Mouse (Mus musculus) intestine, embryonic 16.5 days (tissue): ENCODE measurements around the gene Abat. TPM values are rescaled to one million over a fixed set of nuclear protein-coding genes. Genes with fewer than 3 reads are reported as not detected.
A peak's percentile ranks its signal among the peaks of the same experiment; 100 is the strongest.

Experiments
- ATAC-seq: fragments of 200-750 bp; cut with Nextera tagmentation; 2 replicates; pipeline ENCODE4 v1.8.0; 2017; ENCODE audit warnings: moderate TSS enrichment, moderate library complexity
- H3K27ac ChIP-seq: fragments of 300-500 bp; sonication (generic); 2 replicates; pipeline ENCODE4 v1.5.1; 2014; ENCODE audit warnings: mild to moderate bottlenecking, low read length
- H3K27me3 ChIP-seq: fragments of 300-500 bp; sonication (generic); replicated peaks from 2 replicates; pipeline ENCODE4 v1.6.1; 2014; ENCODE audit warnings: low read length, control low read depth, mixed read lengths; ENCODE audit not compliant: control insufficient read depth, insufficient read depth
- H3K36me3 ChIP-seq: fragments of 300-500 bp; sonication (generic); 2 replicates; pipeline ENCODE4 v1.6.1; 2014; ENCODE audit warnings: low read length, control low read depth; ENCODE audit not compliant: control insufficient read depth, insufficient read depth
- H3K4me1 ChIP-seq: fragments of 300-500 bp; sonication (generic); 2 replicates; pipeline ENCODE4 v1.6.1; 2014; ENCODE audit warnings: low read length, control low read depth, mixed read lengths; ENCODE audit not compliant: control insufficient read depth, insufficient read depth
- H3K4me2 ChIP-seq: fragments of 300-500 bp; sonication (generic); 2 replicates; pipeline ENCODE4 v1.6.1; 2014; ENCODE audit warnings: low read depth, low read length, control low read depth
- H3K4me3 ChIP-seq: fragments of 300-500 bp; sonication (generic); 2 replicates; pipeline ENCODE4 v1.5.1; 2014; ENCODE audit warnings: mild to moderate bottlenecking, low read length
- H3K9ac ChIP-seq: fragments of 300-500 bp; sonication (generic); 2 replicates; pipeline ENCODE4 v1.6.1; 2014; ENCODE audit warnings: low read depth, low read length
- H3K9me3 ChIP-seq: fragments of 300-500 bp; sonication (generic); 2 replicates; pipeline ENCODE4 v1.6.1; 2016; ENCODE audit warnings: low read length, control low read depth; ENCODE audit not compliant: control insufficient read depth
- WGBS: fragments of 180-500 bp; shearing (Covaris S2); extraction: QIAGEN DNeasy Blood & Tissue Kit; methylation state at CpG from one replicate; pipeline ENCODE4 v1.1.7; 2014; 5-methylcytosine and 5-hydroxymethylcytosine counted together
- polyA plus RNA-seq: library from polyadenylated mRNA; unstranded; fragments of >200 nt; fragmentation: Nextera tagmentation; extraction: Ambion mirVana; gene quantifications from 2 replicates; pipeline ENCODE4 v1.2.1, GENCODE M21; 2015

The Abat gene
- polyA plus RNA-seq, 1 experiment from 2014 or later: 80.0 TPM

DNA sequence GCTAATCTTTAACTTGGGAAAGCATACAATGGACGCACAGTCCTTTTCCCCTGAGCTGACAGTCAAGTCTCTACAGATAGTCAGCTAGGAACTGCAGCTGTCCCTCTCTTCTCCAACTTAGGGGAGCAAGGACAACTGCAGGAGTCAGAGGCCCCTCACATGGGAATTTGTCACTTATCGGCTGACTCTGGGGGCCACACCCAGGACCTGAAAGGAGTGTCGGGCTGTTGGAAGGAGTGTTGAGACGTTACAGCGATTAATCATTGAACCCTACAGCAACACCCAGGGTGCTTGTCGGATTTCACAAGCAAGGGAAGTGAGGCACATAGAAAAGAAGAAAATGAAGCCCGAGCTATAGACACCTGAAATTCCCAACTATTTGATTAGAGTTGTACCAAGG lies 12.6 kb downstream of the Abat start:
- no peaks in the 10 kb centered on the region for H3K36me3 ChIP-seq
- H3K4me1 ChIP-seq: peaks cover 26% of the 10 kb centered on the region
- peak overlapping the region; percentile 26; the same call in 1 of the 2 replicates for H3K4me2 ChIP-seq
- no peak overlapping the region for H3K9ac ChIP-seq
- WGBS: 40% methylated on average over 7 of the region's 7 CpGs
- H3K9me3 ChIP-seq: no peaks in the 10 kb centered on the region
- no peaks in the 10 kb centered on the region for H3K27me3 ChIP-seq
- H3K27ac ChIP-seq: peak overlapping the region; percentile 64
- peak; percentile 87 for ATAC-seq
- H3K4me3 ChIP-seq: no peak overlapping the region

GRCm38 (mm10) chr16:8529389-8529788 lies 16.2 kb downstream of the Abat start:
- 91% methylated on average over 1 of the region's 1 CpGs for WGBS
- no peak overlapping the region for H3K4me2 ChIP-seq
- H3K27me3 ChIP-seq: no peaks in the 10 kb centered on the region

GRCm38 (mm10) chr16:8530018-8530417 lies 16.8 kb downstream of the Abat start:
- Histone ChIP-seq H3K9me3 (no peaks in the 10 kb centered on the region), H3K4me1 (peaks cover 10% of the 10 kb centered on the region), H3K4me3 (no peak overlapping the region), H3K36me3 (no peaks in the 10 kb centered on the region), H3K27ac (no peak overlapping the region), H3K9ac (no peak overlapping the region), H3K4me2 (no peak overlapping the region), H3K27me3 (no peaks in the 10 kb centered on the region)
- WGBS: 79% methylated on average over 14 of the region's 14 CpGs
- no peak for ATAC-seq

More at GRCm38 (mm10) chr16:8529389-8529788, 16.2 kb downstream of the Abat start:
- Histone ChIP-seq H3K4me1 (peaks cover 16% of the 10 kb centered on the region), H3K9me3 (no peaks in the 10 kb centered on the region), H3K4me3 (no peak overlapping the region), H3K36me3 (no peaks in the 10 kb centered on the region), H3K27ac (no peak overlapping the region), H3K9ac (no peak overlapping the region)
- ATAC-seq: no peak

GRCm38 (mm10) chr16:8532461-8532860 lies 19.2 kb downstream of the Abat start:
- Histone ChIP-seq H3K4me3 (no peak overlapping the region), H3K4me1 (no peaks in the 10 kb centered on the region), H3K4me2 (no peak overlapping the region), H3K27me3 (no peaks in the 10 kb centered on the region), H3K27ac (no peak overlapping the region), H3K36me3 (no peaks in the 10 kb centered on the region), H3K9ac (no peak overlapping the region), H3K9me3 (no peaks in the 10 kb centered on the region)
- ATAC-seq: no peak
- 90% methylated on average over 9 of the region's 9 CpGs for WGBS

- 72% methylated on average over 7 of the region's 7 CpGs for WGBS
- Histone ChIP-seq H3K4me2 (no peak overlapping the region), H3K27ac (no peak overlapping the region), H3K27me3 (no peaks in the 10 kb centered on the region), H3K4me1 (no peaks in the 10 kb centered on the region), H3K4me3 (no peak overlapping the region), H3K9me3 (no peaks in the 10 kb centered on the region), H3K36me3 (no peaks in the 10 kb centered on the region), H3K9ac (no peak overlapping the region)
- ATAC-seq: no peak
These were observed 19.7 kb downstream of the Abat start for GRCm38 (mm10) chr16:8532894-8533293.

DNA sequence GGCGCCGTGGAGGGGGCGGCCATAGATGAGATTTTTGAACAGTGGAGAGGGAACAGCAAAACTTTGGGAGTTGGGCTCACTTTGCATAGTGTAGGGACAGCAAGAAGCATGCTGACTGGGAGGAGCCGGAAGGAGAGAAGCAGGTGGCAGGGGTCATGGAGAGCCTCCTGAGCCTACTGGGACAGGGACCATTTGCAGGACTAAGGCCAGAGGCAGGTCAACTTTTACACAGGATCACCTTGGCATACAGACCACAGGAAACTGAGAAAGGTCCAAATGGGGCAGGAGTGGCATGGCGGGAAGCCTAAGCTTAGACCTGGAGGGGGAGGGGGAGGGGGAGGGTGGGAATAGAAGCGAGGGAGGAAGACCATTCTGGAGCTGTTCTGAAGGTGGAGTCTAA lies 20.2 kb downstream of the Abat start:
- 90% methylated on average over 6 of the region's 6 CpGs for whole genome bisulfite sequencing

GRCm38 (mm10) chr16:8534466-8535200 lies 21.4 kb downstream of the Abat start:
- H3K4me3 ChIP-seq: no peak overlapping the region
- peak; percentile 32; the same call in 1 of the 2 replicates for ATAC-seq
- H3K9ac ChIP-seq: no peak overlapping the region
- H3K27me3 ChIP-seq: no peaks in the 10 kb centered on the region
- no peaks in the 10 kb centered on the region for H3K9me3 ChIP-seq
- no peak overlapping the region for H3K4me2 ChIP-seq
- 85% methylated on average over 11 of the region's 11 CpGs for WGBS
- peaks cover 5% of the 10 kb centered on the region; the same call in 1 of the 2 replicates for H3K4me1 ChIP-seq
- H3K27ac ChIP-seq: peak overlapping the region; percentile 49; the same call in 1 of the 2 replicates
- no peaks in the 10 kb centered on the region for H3K36me3 ChIP-seq

More for the DNA sequence above, 20.2 kb downstream of the Abat start:
- Histone ChIP-seq H3K9ac (no peak overlapping the region), H3K9me3 (no peaks in the 10 kb centered on the region), H3K27ac (no peak overlapping the region), H3K4me3 (no peak overlapping the region), H3K27me3 (no peaks in the 10 kb centered on the region), H3K4me1 (no peaks in the 10 kb centered on the region), H3K4me2 (no peak overlapping the region), H3K36me3 (no peaks in the 10 kb centered on the region)
- no peak for ATAC-seq

GRCm38 (mm10) chr16:8535411-8535810 lies 22.2 kb downstream of the Abat start:
- Histone ChIP-seq H3K4me1 (peaks cover 5% of the 10 kb centered on the region; the same call in 1 of the 2 replicates), H3K9ac (no peak overlapping the region), H3K9me3 (no peaks in the 10 kb centered on the region), H3K27me3 (no peaks in the 10 kb centered on the region), H3K27ac (no peak overlapping the region), H3K36me3 (no peaks in the 10 kb centered on the region), H3K4me2 (no peak overlapping the region), H3K4me3 (no peak overlapping the region)
- peak; percentile 29; the same call in 1 of the 2 replicates for ATAC-seq
- 82% methylated on average over 6 of the region's 6 CpGs for WGBS

DNA sequence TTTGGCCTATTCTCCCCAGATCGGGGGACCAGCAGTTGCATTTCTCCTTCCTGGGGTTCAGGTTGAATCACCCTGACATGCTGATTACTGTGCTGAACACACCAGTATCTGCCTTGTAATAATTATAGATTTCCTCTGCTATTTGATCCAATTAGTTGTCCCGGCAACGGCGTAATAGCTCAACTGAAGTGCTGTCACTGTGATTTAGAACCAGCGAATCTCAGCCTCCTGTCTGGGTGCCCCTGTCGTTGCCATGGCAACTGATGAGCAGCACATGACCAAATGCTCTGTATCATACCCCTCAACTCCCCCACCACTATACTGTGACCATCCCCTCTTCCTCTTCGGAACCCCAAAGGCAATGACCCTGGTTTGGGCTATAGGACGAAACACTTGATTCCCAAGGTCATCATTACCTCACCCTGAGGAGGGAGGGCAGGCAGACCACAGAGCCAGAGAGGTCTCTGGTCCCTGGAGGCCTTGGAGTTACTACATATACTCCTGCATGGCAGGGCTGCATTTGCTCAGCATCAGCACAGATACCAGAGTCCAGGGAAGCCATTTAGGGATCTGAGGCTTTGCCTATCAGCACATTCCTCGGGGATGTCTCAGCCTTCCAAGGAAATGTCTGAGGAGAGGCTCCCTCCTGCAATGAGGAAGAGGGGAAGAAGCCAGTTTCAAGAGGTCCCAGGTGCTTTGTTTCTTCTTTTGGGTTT lies 26.1 kb downstream of the Abat start:
- H3K27me3 ChIP-seq: no peaks in the 10 kb centered on the region
- H3K9me3 ChIP-seq: no peaks in the 10 kb centered on the region
- H3K27ac ChIP-seq: peak overlapping the region; percentile 21; the same call in 1 of the 2 replicates
- no peak overlapping the region for H3K4me2 ChIP-seq
- peaks cover 5% of the 10 kb centered on the region; the same call in 1 of the 2 replicates for H3K4me1 ChIP-seq
- H3K36me3 ChIP-seq: no peaks in the 10 kb centered on the region
- no peak overlapping the region for H3K9ac ChIP-seq
- ATAC-seq: peak; percentile 39
- H3K4me3 ChIP-seq: no peak overlapping the region
- WGBS: 34% methylated on average over 9 of the region's 9 CpGs
